Mouse (Mus musculus): ENCODE data around the gene Rhog.

Gene Rhog

DNA sequence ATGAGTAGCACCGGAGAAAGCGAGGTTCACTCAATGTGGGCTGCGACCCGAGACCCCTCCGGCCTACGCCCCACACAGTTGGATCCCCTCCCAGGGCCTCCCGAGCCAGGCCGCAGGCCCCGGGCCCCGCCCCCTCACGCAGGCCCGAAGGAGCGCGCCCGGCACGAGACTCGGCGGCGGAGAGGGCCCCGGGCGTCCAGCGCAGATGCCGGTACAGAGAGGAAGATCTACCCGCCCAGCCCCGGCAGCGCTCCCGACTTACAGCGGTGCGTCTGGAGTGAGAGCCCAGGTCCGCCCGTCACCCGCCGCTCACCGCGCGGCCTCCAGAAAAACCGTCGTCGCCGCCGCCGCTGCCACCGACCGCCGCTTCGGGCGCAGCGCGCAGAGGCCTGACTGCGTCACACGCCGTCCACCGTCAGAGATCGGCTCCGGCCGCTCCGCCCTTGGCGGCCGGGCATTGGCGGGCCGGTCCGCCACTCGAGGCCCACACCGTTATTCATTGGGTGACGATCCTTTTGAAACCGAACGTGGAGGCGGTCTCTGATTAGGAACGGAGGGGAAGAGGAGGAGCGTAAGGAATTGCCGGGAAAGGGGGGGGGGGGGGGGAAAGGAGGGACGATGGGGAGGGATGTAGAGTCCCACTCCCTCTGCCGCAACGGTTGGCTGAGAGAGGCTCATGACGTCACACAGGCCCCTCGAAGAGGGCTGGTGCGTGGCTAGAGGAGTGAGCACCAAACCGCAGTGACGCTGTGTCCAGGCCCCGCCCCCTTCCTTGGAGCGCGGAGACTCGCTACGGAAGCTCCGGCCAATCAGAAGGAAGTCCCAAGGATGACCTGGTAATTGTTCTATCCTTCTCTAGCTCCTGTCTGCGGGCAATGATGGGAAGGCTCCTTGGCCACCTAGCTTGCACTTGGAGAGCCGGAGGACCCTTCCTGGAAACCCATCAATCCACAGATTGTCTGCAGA is 45.8 kb downstream of the Rhog start, which contains the start of the genes Nup98 and Pgap2:
Gene Nup98, minus strand, starts transcription at position 421 of the 966 bp plus-strand sequence.
Gene Pgap2, plus strand, starts transcription at position 453 of the 966 bp plus-strand sequence.
- DNase-seq: peak; percentile 99

DNA sequence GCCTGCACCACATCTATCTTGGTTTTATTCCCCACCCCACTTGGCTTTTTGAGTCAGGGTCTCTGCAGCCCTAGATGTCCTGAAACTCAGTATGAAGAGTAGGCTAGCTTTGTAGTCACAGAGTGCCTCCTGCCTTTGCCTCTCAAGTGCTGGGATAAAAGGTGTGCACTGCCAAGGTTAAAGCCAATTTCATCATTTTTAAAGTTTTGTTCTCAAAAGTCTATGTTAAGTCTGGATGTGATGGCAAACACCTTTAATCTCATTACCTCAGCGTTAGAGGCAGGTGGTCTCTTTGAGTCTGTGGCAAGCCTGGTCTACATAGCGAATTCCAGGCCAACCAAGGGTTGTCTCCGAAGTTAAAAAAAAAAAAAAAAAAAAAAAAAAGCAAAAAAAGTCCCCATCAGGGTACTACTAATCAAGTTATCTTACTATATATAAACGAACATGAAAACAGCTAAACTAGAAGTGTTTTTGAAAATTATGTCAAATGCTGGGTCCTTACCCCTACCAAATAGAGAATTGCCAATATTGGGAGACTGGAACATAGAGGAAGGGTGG is 47.0 kb downstream of the Rhog start:
- DNase-seq: no peak

DNA sequence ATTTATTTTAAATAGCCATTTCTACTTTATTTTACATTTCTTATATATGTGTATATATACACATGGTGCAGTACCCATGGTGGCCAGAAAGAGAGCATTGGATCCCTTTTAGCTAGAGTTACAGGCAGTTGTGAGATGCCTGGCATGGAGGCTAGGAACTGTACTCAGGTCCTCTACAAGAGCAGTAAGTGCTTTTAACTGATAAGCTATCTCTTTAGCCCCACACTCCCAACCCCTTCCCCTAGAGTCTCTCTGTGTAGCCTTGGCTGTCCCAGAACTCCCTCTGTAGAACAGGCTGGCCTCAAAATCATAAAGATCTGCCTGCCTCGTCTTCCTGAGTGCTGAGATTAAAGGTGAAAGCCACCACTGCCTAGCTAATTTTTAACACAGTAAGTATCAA is 50.2 kb downstream of the Rhog start:
- DNase-seq: no peak

DNA sequence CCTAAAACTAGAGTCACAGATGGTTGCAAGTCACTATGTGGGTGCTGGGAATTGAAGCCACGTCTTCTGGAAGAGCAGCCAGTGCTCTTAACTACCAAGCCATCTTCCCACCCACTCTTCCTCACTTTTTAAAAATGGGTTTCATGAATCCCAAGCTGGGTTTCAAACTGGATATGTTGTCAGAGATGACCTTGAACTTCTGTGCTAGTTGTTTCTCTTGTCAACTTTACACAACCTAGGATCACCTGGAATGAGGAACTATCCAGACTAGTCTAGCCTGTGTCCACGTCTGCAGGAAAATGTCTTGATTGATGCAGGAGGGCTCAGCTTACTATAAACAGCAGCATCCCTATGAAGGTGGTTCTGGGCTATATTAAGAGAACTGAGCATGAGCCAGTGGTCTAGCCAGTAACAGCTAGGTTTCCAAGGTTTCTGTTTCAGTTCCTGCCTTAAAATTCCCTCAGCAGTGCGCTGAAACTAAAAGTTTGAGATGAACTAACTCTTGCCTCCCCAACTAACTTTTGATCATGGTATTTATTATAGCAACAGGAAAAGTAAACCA is 51.5 kb downstream of the Rhog start:
- no peak for DNase-seq

DNA sequence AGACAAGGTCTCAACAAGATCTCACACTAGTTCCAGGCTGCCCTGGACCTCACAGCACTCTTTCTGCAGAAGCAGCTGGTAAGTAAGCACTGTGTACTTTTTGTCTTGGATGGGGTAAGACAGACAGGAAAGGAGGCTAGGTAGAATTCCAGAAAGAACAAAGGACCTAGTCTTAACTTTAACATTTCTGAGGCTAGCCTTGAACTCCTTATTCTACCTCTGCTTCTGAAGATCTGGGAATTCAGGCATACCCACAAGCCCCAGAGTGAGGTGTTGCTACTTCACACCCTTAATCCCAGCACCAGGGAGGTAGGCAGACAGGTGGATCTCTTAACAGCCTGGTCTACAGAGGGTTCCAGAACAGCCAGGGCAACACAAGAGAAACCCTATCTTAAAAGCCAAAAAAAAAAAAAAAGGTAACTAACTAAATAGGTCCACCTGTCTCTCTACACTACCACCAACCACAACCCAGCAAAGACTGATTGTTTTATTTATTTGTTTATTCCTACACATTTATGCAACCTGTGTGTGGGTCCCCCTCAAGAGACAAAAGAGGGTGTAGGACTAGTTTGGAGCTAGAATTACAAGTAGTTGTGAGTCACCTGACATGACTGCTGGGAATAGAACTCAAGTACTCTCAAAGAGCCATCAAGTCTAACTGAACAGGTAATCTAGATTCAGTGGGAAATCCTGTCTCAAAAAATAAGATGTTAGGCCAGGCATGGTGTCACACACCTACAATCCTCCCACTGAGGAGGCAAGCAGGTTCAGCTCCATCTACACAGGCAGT is 54.7 kb downstream of the Rhog start:
- DNase-seq: no peak

DNA sequence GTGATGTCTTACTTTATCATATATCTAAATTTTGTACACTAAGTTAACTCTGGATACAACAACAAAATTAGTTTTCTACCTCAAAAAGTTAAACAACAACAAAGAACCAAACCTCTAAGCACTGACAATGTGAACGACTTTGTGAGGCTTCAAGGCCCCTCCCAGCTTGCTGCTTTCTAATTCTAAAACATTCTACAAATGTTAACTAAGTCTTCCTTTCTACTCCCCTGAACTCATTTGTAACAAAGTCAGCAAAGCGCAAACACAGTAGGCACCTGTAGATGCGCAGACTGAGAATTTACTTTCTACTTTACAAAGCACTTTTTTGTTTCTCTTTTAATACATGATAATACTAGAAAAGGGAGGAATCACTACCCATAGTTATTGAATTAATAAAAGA is 55.3 kb downstream of the Rhog start:
- no peak for DNase-seq

DNA sequence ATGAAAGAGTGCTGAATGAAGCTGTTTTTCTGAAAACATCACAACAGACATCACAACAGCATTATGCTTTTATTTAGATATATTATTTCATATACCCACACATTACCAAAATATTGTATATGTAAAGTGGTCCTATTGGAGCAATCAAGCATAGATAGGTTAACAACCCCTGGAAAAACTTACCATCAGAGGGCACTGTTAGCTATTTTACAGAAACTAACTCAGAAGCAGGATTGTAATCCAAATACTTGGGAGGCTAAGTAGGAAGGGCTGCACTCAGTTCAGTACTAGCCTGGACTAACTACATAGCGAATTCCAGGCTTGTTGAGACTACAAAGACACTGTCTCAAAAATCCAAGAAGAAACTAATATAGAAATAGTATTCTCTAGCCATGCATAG is 63.5 kb downstream of the Rhog start:
- no peak for DNase-seq
